Mouse (Mus musculus) common myeloid progenitor, adult 5-6 weeks (primary cell): ENCODE measurements around the gene Nrm. TPM values are rescaled to one million over a fixed set of nuclear protein-coding genes. Genes with fewer than 3 reads are reported as not detected.

ENCODE experiments used
- ATAC-seq: replicated peaks from 2 replicates; pipeline ENCODE4 v1.8.0; 2016; ENCODE audit warnings: low read depth, mild to moderate bottlenecking, moderate TSS enrichment, inconsistent platforms; ENCODE audit not compliant: poor library complexity, severe bottlenecking
- total RNA-seq: library from RNA; stranded (forward); fragments of 200-1000, 187-1606 nt; gene quantifications from 2 replicates; pipeline ENCODE4 v1.2.3, GENCODE M21; 2017

Gene Nrm
- total RNA-seq, 1 experiment from 2014 or later: 55.1 TPM

GRCm38 (mm10) chr17:35897644-35898573 is 36.8 kb downstream of the Nrm start:
- 0 out of 2 replicates have a peak, but pooled peaks have one; percentile 1 for ATAC-seq

- peak; percentile 16 for ATAC-seq
Measured at GRCm38 (mm10) chr17:35900636-35901035, 39.5 kb downstream of the Nrm start.

GRCm38 (mm10) chr17:35903343-35903991 is 42.3 kb downstream of the Nrm start:
- ATAC-seq: peak; percentile 40

GRCm38 (mm10) chr17:35903992-35904355 is 42.9 kb downstream of the Nrm start:
- ATAC-seq: no peak; the same call in 1 of the 2 replicates

- ATAC-seq: no peak
Measured at GRCm38 (mm10) chr17:35905587-35905986, 44.5 kb downstream of the Nrm start.

- ATAC-seq: no peak
Measured at GRCm38 (mm10) chr17:35907609-35908008, 46.5 kb downstream of the Nrm start.

GRCm38 (mm10) chr17:35909186-35909918 is 48.2 kb downstream of the Nrm start:
- ATAC-seq: no peak

- peak; percentile 92 for ATAC-seq
Measured at GRCm38 (mm10) chr17:35909919-35910369, 48.8 kb downstream of the Nrm start, which contains the start of gene Atat1. TSS of gene Atat1 (minus strand) at chr17:35910075.

GRCm38 (mm10) chr17:35914975-35915374 is 53.9 kb downstream of the Nrm start:
- ATAC-seq: no peak

Other genes starting within 250 kb of the Nrm start
- not detected in 2 replicates for gene Gm9573, start 234.7 kb upstream of the Nrm start, total RNA-seq
- not detected in 2 replicates for gene Mucl3, start 217.6 kb upstream of the Nrm start, total RNA-seq
- 13.2 and 44.4 TPM in 2 replicates for gene Vars2, start 193.7 kb upstream of the Nrm start, total RNA-seq
- gene Gtf2h4, start 187.6 kb upstream of the Nrm start, total RNA-seq: 16.5 and 23.3 TPM in 2 replicates
- gene Ddr1, start 156.7 kb upstream of the Nrm start, total RNA-seq: not detected in 2 replicates
- 66.9 and 67.4 TPM in 2 replicates for gene Ier3, start 39.6 kb upstream of the Nrm start, total RNA-seq
- gene Flot1, start 38.1 kb upstream of the Nrm start, total RNA-seq: 62.8 and 68.5 TPM in 2 replicates
- gene Tubb5, start 23.0 kb upstream of the Nrm start, total RNA-seq: 922 and 1,068 TPM in 2 replicates
- 27.0 and 39.0 TPM in 2 replicates for gene Mdc1, start 19.8 kb upstream of the Nrm start, total RNA-seq
- 11.3 and 24.0 TPM in 2 replicates for gene Ppp1r18, start 4.3 kb downstream of the Nrm start, total RNA-seq
- 42.3 and 52.4 TPM in 2 replicates for gene Dhx16, start 18.5 kb downstream of the Nrm start, total RNA-seq
- gene 2310061I04Rik, start 36.1 kb downstream of the Nrm start, total RNA-seq: 6.3 and 10.9 TPM in 2 replicates
- 10.8 and 13.6 TPM in 2 replicates for gene Atat1, start 48.8 kb downstream of the Nrm start, total RNA-seq
- 52.4 and 66.3 TPM in 2 replicates for gene Mrps18b, start 55.1 kb downstream of the Nrm start, total RNA-seq
- gene Ppp1r10, start 55.1 kb downstream of the Nrm start, total RNA-seq: 101 and 107 TPM in 2 replicates
- 236 and 291 TPM in 2 replicates for gene Abcf1, start 108.4 kb downstream of the Nrm start, total RNA-seq
- gene Gnl1, start 118.5 kb downstream of the Nrm start, total RNA-seq: 23.0 and 23.1 TPM in 2 replicates
- gene Prr3, start 118.9 kb downstream of the Nrm start, total RNA-seq: 8.3 and 9.7 TPM in 2 replicates
- 15.3 and 16.4 TPM in 2 replicates for gene H2-T24, start 159.2 kb downstream of the Nrm start, total RNA-seq
- 128 and 151 TPM in 2 replicates for gene H2-T23, start 171.5 kb downstream of the Nrm start, total RNA-seq
- 42.8 and 48.6 TPM in 2 replicates for gene H2-T22, start 181.4 kb downstream of the Nrm start, total RNA-seq
- gene Gm6034, start 181.6 kb downstream of the Nrm start, total RNA-seq: not detected in 2 replicates
- 0.05 TPM in 1 of 2 replicates, not detected in the other for gene Gm11127, start 197.1 kb downstream of the Nrm start, total RNA-seq